15 mouse cellular contexts compared by ENCODE assay signal in the genomic region with DNA sequence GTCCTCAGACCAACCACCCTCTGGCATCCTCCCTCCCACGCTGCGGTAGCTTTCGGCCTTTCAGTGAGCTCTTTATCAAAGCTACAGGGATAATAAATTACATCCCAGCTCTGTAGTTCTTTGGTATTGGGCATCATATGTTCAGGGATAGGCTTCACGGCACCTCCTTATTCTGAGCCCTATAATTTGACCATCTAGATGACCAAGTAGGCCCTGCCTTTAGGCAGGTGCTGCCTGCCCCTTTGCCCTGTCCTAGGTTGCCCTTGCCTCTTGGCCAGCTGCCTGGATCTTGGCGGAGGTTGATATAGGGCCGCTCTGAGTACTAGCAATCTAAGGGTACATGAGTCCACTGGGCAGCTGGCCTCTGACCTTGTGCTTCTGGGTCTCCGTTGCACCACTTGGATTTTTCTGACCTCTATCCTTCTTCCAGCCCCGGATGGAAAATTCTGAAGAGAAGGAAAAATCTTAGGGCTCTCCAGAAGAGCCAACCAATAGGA. TPM values are rescaled to one million over a fixed set of nuclear protein-coding genes. Genes with fewer than 3 reads are reported as not detected.
DNase-seq lines count a peak whose midpoint lies in the region; TF ChIP-seq lines count a peak whose summit lies in the region.
"Had no signal": no experiment of that assay in that cellular context is flagged by ENCODE, and none has a peak within 500 bp of the region (broad histone marks: within the 10 kb centered on the region; RNA-seq: fewer than 3 reads in every experiment).

No protein-coding gene starts in this region.

- H3K4me3 ChIP-seq in heart, adult 2 months, result no peak overlapping the region
- H3K4me3 ChIP-seq in heart, embryonic 10.5 days, result no peak overlapping the region
- no peak overlapping the region for H3K4me3 ChIP-seq in layer of hippocampus, adult 2 months
- H3K4me3 ChIP-seq: hindbrain, embryonic 15.5 days; limb, embryonic 12.5 days; stomach, embryonic 15.5 days had no signal

- WGBS in heart, adult 2 months, result 60% methylated on average over 8 of the region's 8 CpGs
- WGBS in heart, embryonic 10.5 days, result 75% methylated on average over 8 of the region's 8 CpGs

- TF ChIP-seq POLR2A in heart, adult 2 months (IDR thresholded peaks at IDR 0.05; ENCODE audit: insufficient read depth, low read depth, low read length), result no peak

- H3K27ac ChIP-seq in heart, adult 2 months, result no peak overlapping the region
- H3K27ac ChIP-seq in heart, embryonic 10.5 days, result no peak overlapping the region
- H3K27ac ChIP-seq in layer of hippocampus, adult 2 months, result no peak overlapping the region
- H3K27ac ChIP-seq: hindbrain, embryonic 15.5 days; limb, embryonic 12.5 days; stomach, embryonic 15.5 days had no signal

- H3K27me3 ChIP-seq in heart, adult 2 months (ENCODE audit: control insufficient read depth, insufficient read depth, low read length), result no peaks in the 10 kb centered on the region
- no peaks in the 10 kb centered on the region for H3K27me3 ChIP-seq in heart, embryonic 10.5 days (ENCODE audit: insufficient read depth, poor library complexity, severe bottlenecking)
- H3K27me3 ChIP-seq: hindbrain, embryonic 15.5 days; limb, embryonic 12.5 days; stomach, embryonic 15.5 days had no signal

- TF ChIP-seq CTCF in heart, adult 2 months (IDR thresholded peaks at IDR 0.05), result no peak
- TF ChIP-seq CTCF in layer of hippocampus, adult 2 months (conservative IDR thresholded peaks at IDR 0.05), result no peak

- intact Hi-C loops in heart, adult 2 months (cut with DNase I), result no loop called here

- no peak overlapping the region for H3K9ac ChIP-seq in heart, adult 2 months (ENCODE audit: low read depth, low read length)
- H3K9ac ChIP-seq: hindbrain, embryonic 15.5 days; limb, embryonic 12.5 days; stomach, embryonic 15.5 days had no signal

- no peak for TF ChIP-seq EP300 in heart, adult 2 months (IDR thresholded peaks at IDR 0.05; ENCODE audit: insufficient read depth, low read depth, low read length)

- H3K4me1 ChIP-seq in heart, adult 2 months (ENCODE audit: control insufficient read depth, insufficient read depth, low read length), result peaks cover 6% of the 10 kb centered on the region
- H3K4me1 ChIP-seq in heart, embryonic 10.5 days, result peaks cover 6% of the 10 kb centered on the region
- H3K4me1 ChIP-seq: hindbrain, embryonic 15.5 days had no signal

- peak; percentile 62 to 71 for DNase-seq in heart, adult 2 months
- no peak for DNase-seq in heart, embryonic 10.5 days (ENCODE audit: low spot score)
- peak; percentile 75 for DNase-seq in adrenal gland, adult 8-10 months
- peak; percentile 74 for DNase-seq in gastrocnemius, postnatal 25 days
- DNase-seq in kidney, postnatal 25 days, result peak; percentile 84 to 96
- no peak for DNase-seq in layer of hippocampus, adult 2 months (ENCODE audit: low spot score in 2 of 2)
- DNase-seq in cerebellum, adult 11 months, result no peak
- no peak for DNase-seq in layer of hippocampus, postnatal 14 days (ENCODE audit: low spot score in 2 of 2)
- DNase-seq: B cell, adult 2 months; lung, postnatal 4 days; thymus, postnatal 4 days had no signal

- H3K9me3 ChIP-seq in heart, embryonic 10.5 days, result no peaks in the 10 kb centered on the region
- H3K9me3 ChIP-seq: hindbrain, embryonic 15.5 days; stomach, embryonic 15.5 days had no signal

- H3K36me3 ChIP-seq in heart, adult 2 months (ENCODE audit: control insufficient read depth, insufficient read depth, low read length), result no peaks in the 10 kb centered on the region
- no peaks in the 10 kb centered on the region for H3K36me3 ChIP-seq in heart, embryonic 10.5 days
- H3K36me3 ChIP-seq: G1E; hindbrain, embryonic 15.5 days; limb, embryonic 12.5 days; stomach, embryonic 15.5 days had no signal

- no peaks in the 10 kb centered on the region for H3K79me2 ChIP-seq in heart, adult 2 months (replicated peaks; ENCODE audit: control insufficient read depth, insufficient read depth, low read length)

RNA-seq across cellular contexts. Expression of gene Noct, which starts 21.7 kb away (rescaled TPM):
- total RNA-seq in heart, adult 2 months (2021), result 10 to 100 TPM; 39.4 to 45.1 TPM
- polyA plus RNA-seq in heart, adult 2 months (2012; rRNA removed), result 23.2 and 28.9 TPM in 2 replicates
- polyA plus RNA-seq in heart, embryonic 10.5 days (2016; fragmentation: Nextera tagmentation; extraction: Ambion mirVana), result 10.7 and 13.7 TPM in 2 replicates
- 10 to 100 TPM; 12.8 to 16.4 (median 14.1) TPM for total RNA-seq in adrenal gland, adult 8-10 months (2022)
- total RNA-seq in gastrocnemius, postnatal 25 days (2021), result 10 to 100 TPM; 23.0 to 29.3 TPM
- 10 to 100 TPM; 57.2 to 61.0 TPM for total RNA-seq in layer of hippocampus, adult 2 months (2021)
- 10 to 100 TPM; 54.4 to 58.6 TPM for total RNA-seq in layer of hippocampus, postnatal 14 days (2021)

Comparison
In these comparisons a context has a peak if more than half of its experiments do, and no peak if none do; other contexts are left out.
1. DNase-seq: peak in heart, adult 2 months (2 of 2), adrenal gland, adult 8-10 months (single experiment), gastrocnemius, postnatal 25 days (single experiment) and kidney, postnatal 25 days (2 of 2); none in heart, embryonic 10.5 days (single experiment), layer of hippocampus, adult 2 months (0 of 2), cerebellum, adult 11 months (single experiment) and layer of hippocampus, postnatal 14 days (0 of 2).